13 mouse cellular contexts compared by ENCODE assay signal in the genomic region with DNA sequence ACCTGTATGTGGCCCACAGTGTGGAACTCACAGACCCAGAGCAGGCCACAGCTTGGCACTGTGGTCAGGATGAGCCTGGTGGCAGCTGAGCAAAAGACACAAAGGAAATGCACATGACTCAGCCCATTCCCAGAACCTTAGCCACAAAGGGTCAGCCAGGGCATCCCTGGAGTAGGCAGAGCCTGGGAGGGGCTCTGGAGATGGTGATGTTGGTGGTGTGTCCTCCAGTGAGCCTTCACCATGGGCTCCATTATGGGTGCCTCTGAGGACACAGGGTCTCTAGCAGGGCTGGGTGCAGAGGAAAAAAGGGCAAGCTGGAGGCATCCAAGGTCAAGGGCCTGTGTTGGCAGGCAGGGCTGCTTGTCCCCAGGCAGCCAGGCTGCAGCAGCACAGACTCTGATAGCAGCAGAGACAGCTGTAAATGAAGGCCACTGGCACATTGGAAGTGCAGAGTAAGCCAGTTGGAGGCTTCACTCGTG. TPM values are rescaled to one million over a fixed set of nuclear protein-coding genes. Genes with fewer than 3 reads are reported as not detected.
DNase-seq lines count a peak whose midpoint lies in the region; ATAC-seq and TF ChIP-seq lines count a peak whose summit lies in the region.
"Had no signal": no experiment of that assay in that cellular context is flagged by ENCODE, and none has a peak within 500 bp of the region (broad histone marks: within the 10 kb centered on the region; RNA-seq: fewer than 3 reads in every experiment).

No protein-coding gene starts in this region.

- peak; percentile 66 for DNase-seq in gastrocnemius, adult 2 months
- DNase-seq in gastrocnemius, postnatal 4 days (ENCODE audit: low spot score in 2 of 2): no peak
- DNase-seq in left cerebral cortex, adult 2 months (ENCODE audit: extremely low spot score in 1 of 2, low spot score in 2 of 2): no peak
- DNase-seq in forebrain, embryonic 11.5 days (ENCODE audit: low spot score): no peak
- DNase-seq: forebrain, postnatal 0 days; left cerebral cortex, postnatal 4 days; midbrain, embryonic 14.5 days had no signal

- H3K9ac ChIP-seq in forebrain, embryonic 11.5 days (ENCODE audit: low read length): no peak overlapping the region
- H3K9ac ChIP-seq: forebrain, postnatal 0 days; hindbrain, embryonic 15.5 days had no signal

- H3K9me3 ChIP-seq in megakaryocyte, embryonic 14.5 days: no peaks in the 10 kb centered on the region
- H3K9me3 ChIP-seq in forebrain, embryonic 11.5 days (ENCODE audit: control insufficient read depth, low read length): no peaks in the 10 kb centered on the region
- H3K9me3 ChIP-seq: hindbrain, embryonic 15.5 days had no signal

- H3K4me2 ChIP-seq in myocyte (ENCODE audit: low read depth): peak overlapping the region; percentile 57
- H3K4me2 ChIP-seq in forebrain, embryonic 11.5 days (ENCODE audit: low read depth, low read length, severe bottlenecking): no peak overlapping the region
- H3K4me2 ChIP-seq: hindbrain, embryonic 15.5 days had no signal

- TF ChIP-seq CTCF in gastrocnemius, adult 2 months (IDR thresholded peaks at IDR 0.05): no peak
- no peak for TF ChIP-seq CTCF in embryonic fibroblast, embryonic 13.5 days (IDR thresholded peaks at IDR 0.05; ENCODE audit: borderline replicate concordance, insufficient read depth, low read length)
- no peak for TF ChIP-seq CTCF in left cerebral cortex, adult 2 months (IDR thresholded peaks at IDR 0.05)

- 71% methylated on average over 1 of the region's 1 CpGs for WGBS in forebrain, embryonic 11.5 days

- peaks cover 13% of the 10 kb centered on the region for H3K36me3 ChIP-seq in megakaryocyte, embryonic 14.5 days (replicated peaks; ENCODE audit: low read length)
- H3K36me3 ChIP-seq in myocyte (ENCODE audit: control insufficient read depth, insufficient read depth): peaks cover 16% of the 10 kb centered on the region
- peaks cover 8% of the 10 kb centered on the region; the same call in 1 of the 2 replicates for H3K36me3 ChIP-seq in forebrain, embryonic 11.5 days (ENCODE audit: control insufficient read depth, insufficient read depth, low read length)

- H3K27ac ChIP-seq in gastrocnemius, adult 2 months: peak overlapping the region; percentile 81
- peak overlapping the region; percentile 4; the same call in 1 of the 2 replicates for H3K27ac ChIP-seq in embryonic fibroblast, embryonic 13.5 days (ENCODE audit: insufficient read depth, low read length)
- H3K27ac ChIP-seq in left cerebral cortex, adult 2 months: no peak overlapping the region
- no peak overlapping the region for H3K27ac ChIP-seq in forebrain, embryonic 11.5 days (ENCODE audit: low read depth, low read length)
- H3K27ac ChIP-seq: hindbrain, embryonic 15.5 days had no signal

- peaks cover 42% of the 10 kb centered on the region for H3K79me2 ChIP-seq in myocyte (ENCODE audit: control insufficient read depth, insufficient read depth)

- peaks cover 85% of the 10 kb centered on the region for H3K27me3 ChIP-seq in megakaryocyte, embryonic 14.5 days (replicated peaks)
- no peaks in the 10 kb centered on the region for H3K27me3 ChIP-seq in myocyte (ENCODE audit: control insufficient read depth, insufficient read depth, insufficient read length)
- H3K27me3 ChIP-seq in forebrain, embryonic 11.5 days (ENCODE audit: control insufficient read depth, insufficient read depth, low read length): no peaks in the 10 kb centered on the region
- H3K27me3 ChIP-seq: CH12.LX; hindbrain, embryonic 15.5 days had no signal

- peaks cover 41% of the 10 kb centered on the region for H3K4me1 ChIP-seq in megakaryocyte, embryonic 14.5 days
- H3K4me1 ChIP-seq in embryonic fibroblast, embryonic 13.5 days (ENCODE audit: control insufficient read depth, insufficient read depth, low read length): peaks cover 35% of the 10 kb centered on the region
- H3K4me1 ChIP-seq in forebrain, embryonic 11.5 days (replicated peaks; ENCODE audit: control insufficient read depth, insufficient read depth, low read length): peaks cover 21% of the 10 kb centered on the region

- TF ChIP-seq POLR2A in embryonic fibroblast, embryonic 13.5 days (IDR thresholded peaks at IDR 0.05; ENCODE audit: low read depth, low read length): no peak
- peak; percentile 27 for TF ChIP-seq POLR2A in myocyte (IDR thresholded peaks at IDR 0.05; ENCODE audit: insufficient read length, low read depth)

- ATAC-seq in megakaryocyte, adult 5-6 weeks (ENCODE audit: poor library complexity, severe bottlenecking): no peak
- no peak for ATAC-seq in forebrain, embryonic 11.5 days (replicated peaks; ENCODE audit: low FRiP score)
- ATAC-seq: forebrain, postnatal 0 days had no signal

- no peak overlapping the region for H3K4me3 ChIP-seq in gastrocnemius, adult 2 months
- H3K4me3 ChIP-seq in megakaryocyte, embryonic 14.5 days (replicated peaks): peak overlapping the region; percentile 64
- H3K4me3 ChIP-seq in embryonic fibroblast, embryonic 13.5 days (ENCODE audit: insufficient read depth, low read length): no peak overlapping the region
- H3K4me3 ChIP-seq in myocyte: no peak overlapping the region
- H3K4me3 ChIP-seq in left cerebral cortex, adult 2 months: no peak overlapping the region
- H3K4me3 ChIP-seq in forebrain, embryonic 11.5 days (ENCODE audit: low read depth, low read length): no peak overlapping the region
- H3K4me3 ChIP-seq: hindbrain, embryonic 15.5 days had no signal

- H3ac ChIP-seq in myocyte (ENCODE audit: control insufficient read depth, insufficient read length): no peak overlapping the region

- intact Hi-C loops in gastrocnemius, adult 2 months (cut with DNase I): loop anchor here (2.0 kb wide), 1 partner anchor 111 kb away; no protein-coding TSS in a partner anchor
- intact Hi-C loops in left cerebral cortex, adult 2 months (cut with DNase I): no loop called here

TF ChIP-seq in myocyte, 11 proteins besides CTCF, POLR2A, EP300 and RAD21:
- TF ChIP-seq TCF3 (IDR thresholded peaks at IDR 0.05; ENCODE audit: insufficient read length, low read depth) (peak; percentile 94), REST (IDR thresholded peaks at IDR 0.05; ENCODE audit: insufficient read depth, insufficient read length) (no peak), USF1 (IDR thresholded peaks at IDR 0.05; ENCODE audit: low read depth) (no peak), MAX (IDR thresholded peaks at IDR 0.05; ENCODE audit: low read depth) (no peak), MYOD1 (IDR thresholded peaks at IDR 0.05; ENCODE audit: control insufficient read depth in 1 of 3, insufficient read length in 2 of 3, low read depth in 2 of 3) (peak; percentile 65 to 95 (median 95)), TCF12 (IDR thresholded peaks at IDR 0.05; ENCODE audit: insufficient read depth, poor library complexity, severe bottlenecking) (peak; percentile 94), SRF (IDR thresholded peaks at IDR 0.05; ENCODE audit: control insufficient read depth, insufficient read length, low read depth) (no peak), CEBPB (IDR thresholded peaks at IDR 0.05; ENCODE audit: insufficient read depth, poor library complexity, severe bottlenecking) (0 out of 2 replicates have a peak, but pooled peaks have one; percentile 2), MYOG (IDR thresholded peaks at IDR 0.05; ENCODE audit: control insufficient read depth in 1 of 3, insufficient read depth in 1 of 3, insufficient read length in 2 of 3, low read depth in 2 of 3) (peak; percentile 92 to 99 (median 98))

RNA-seq across cellular contexts. Expression of a gene that starts 12.3 kb away (rescaled TPM):
- total RNA-seq in gastrocnemius, adult 2 months (2021): 10 to 100 TPM; 10.9 to 13.0 TPM
- 10 to 100 TPM; 47.6 to 48.1 TPM for total RNA-seq in gastrocnemius, postnatal 4 days (2021)
- 2.1 and 2.9 TPM in 2 replicates for polyA plus RNA-seq in megakaryocyte, embryonic 14.5 days (2012; ENCODE audit: insufficient read depth, low replicate concordance)
- total RNA-seq in megakaryocyte, adult 5-6 weeks (2015): 0.91 and 2.7 TPM in 2 replicates
- total RNA-seq in megakaryocyte, adult 5-6 weeks (2017): 1.4 and 5.7 TPM in 2 replicates
- polyA plus RNA-seq in embryonic fibroblast, embryonic 13.5 days (2011; ENCODE audit: insufficient read length, low read depth, missing spikeins): 161 and 176 TPM in 2 replicates
- 64.4 TPM for polyA plus RNA-seq in myocyte (2012; fragmentation: generic; extraction: Trizol)
- 10 to 100 TPM; 61.8 to 70.3 TPM for total RNA-seq in left cerebral cortex, adult 2 months (2021)
- polyA plus RNA-seq in forebrain, embryonic 11.5 days (2014; fragmentation: Nextera tagmentation; extraction: Ambion mirVana): 38.0 and 41.5 TPM in 2 replicates

Comparison
In these comparisons a context has a peak if more than half of its experiments do, and no peak if none do; other contexts are left out.
1. H3K27ac ChIP-seq: peak in gastrocnemius, adult 2 months (single experiment) and embryonic fibroblast, embryonic 13.5 days (single experiment); none in left cerebral cortex, adult 2 months (single experiment) and forebrain, embryonic 11.5 days (single experiment).